Mouse (Mus musculus) spleen, adult 2 months (tissue): ENCODE results near the gene Dpf2. TPM values are rescaled to one million over a fixed set of nuclear protein-coding genes. Genes with fewer than 3 reads are reported as not detected.

Experiments
- DNase-seq, 2 experiments: peaks; one replicate each; pipeline versions ENCODE4 v3.0.0 to v3.0.0-alpha.2; 2012 to 2021; ENCODE audit warnings: low spot score in 2 of 2, low read depth in 1 of 2
- H3K27ac ChIP-seq: fragments of 200-500 bp; 2 replicates; pipeline ENCODE4 v1.5.1; 2012; ENCODE audit warnings: low read length, inconsistent platforms; ENCODE audit not compliant: insufficient read depth
- H3K27me3 ChIP-seq: fragments of 200-500 bp; 2 replicates; pipeline ENCODE4 v1.6.1; 2012; ENCODE audit warnings: mild to moderate bottlenecking, moderate library complexity, low read length, inconsistent platforms; ENCODE audit not compliant: control insufficient read depth, insufficient read depth
- H3K36me3 ChIP-seq: fragments of 200-500 bp; 2 replicates; pipeline ENCODE4 v1.6.1; 2012; ENCODE audit warnings: mild to moderate bottlenecking, low read length, inconsistent platforms; ENCODE audit not compliant: control insufficient read depth, insufficient read depth
- H3K4me1 ChIP-seq: fragments of 200-500 bp; 2 replicates; pipeline ENCODE4 v1.6.1; 2011; ENCODE audit warnings: inconsistent platforms; ENCODE audit not compliant: control insufficient read depth, insufficient read depth, insufficient read length
- H3K4me3 ChIP-seq: fragments of 200-500 bp; 2 replicates; pipeline ENCODE4 v1.5.1; 2011; ENCODE audit warnings: mild to moderate bottlenecking, inconsistent platforms; ENCODE audit not compliant: insufficient read depth, insufficient read length; ENCODE audit errors: extremely low read depth
- CTCF ChIP-seq: fragments of 200-500 bp; IDR thresholded peaks from 2 replicates; pipeline ENCODE4 v1.5.1; 2011; ENCODE audit warnings: mild to moderate bottlenecking, inconsistent platforms; ENCODE audit not compliant: insufficient read depth, insufficient read length, insufficient replicate concordance; ENCODE audit errors: extremely low read depth
- POLR2A ChIP-seq: fragments of 200-500 bp; IDR thresholded peaks from 2 replicates; pipeline ENCODE4 v1.6.1; 2011; ENCODE audit warnings: low read depth, low read length, inconsistent platforms
- WGBS: fragments of 180-500 bp; shearing (Covaris S2); methylation state at CpG from one replicate; pipeline ENCODE4 v1.1.7; 2018; 5-methylcytosine and 5-hydroxymethylcytosine counted together
- polyA plus RNA-seq: library from polyadenylated mRNA; depleted of rRNA; stranded (reverse); fragments of >200 nt; gene quantifications from 2 replicates; pipeline ENCODE4 v1.2.3, GENCODE M21; 2012

Gene Dpf2
- polyA plus RNA-seq, 1 experiment, result 59.9 TPM

DNA sequence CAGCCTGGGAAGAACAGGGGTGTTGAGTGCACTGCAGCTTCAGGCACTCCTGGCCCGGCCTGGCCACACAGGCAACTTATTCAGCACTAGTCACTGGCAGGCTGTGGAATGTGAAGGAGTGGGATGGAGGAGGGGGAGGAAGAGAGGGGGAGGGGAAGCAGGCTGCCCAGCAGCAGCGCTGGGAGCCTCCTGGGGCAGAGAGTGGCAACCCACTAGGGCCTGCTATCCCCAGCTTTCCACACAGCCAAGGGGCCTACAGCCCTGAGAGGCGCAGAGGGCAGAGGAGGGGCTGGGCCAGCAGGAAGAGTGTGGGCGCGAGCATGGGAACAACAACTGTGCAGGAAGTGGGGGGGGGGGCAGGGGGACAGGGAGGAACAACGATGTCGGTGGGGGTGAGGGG, 41.5 kb downstream of the Dpf2 start:
- Histone ChIP-seq H3K4me3 (peak overlapping the region; percentile 29; the same call in 1 of the 2 replicates), H3K4me1 (peaks cover 19% of the 10 kb centered on the region), H3K36me3 (peaks cover 23% of the 10 kb centered on the region), H3K27me3 (no peaks in the 10 kb centered on the region), H3K27ac (peak overlapping the region; percentile 56)
- DNase-seq, result peak in 1 of 2 experiments; percentile 34
- 22% methylated on average over 7 of the region's 7 CpGs for WGBS
- TF ChIP-seq CTCF (no peak), POLR2A (no peak)

DNA sequence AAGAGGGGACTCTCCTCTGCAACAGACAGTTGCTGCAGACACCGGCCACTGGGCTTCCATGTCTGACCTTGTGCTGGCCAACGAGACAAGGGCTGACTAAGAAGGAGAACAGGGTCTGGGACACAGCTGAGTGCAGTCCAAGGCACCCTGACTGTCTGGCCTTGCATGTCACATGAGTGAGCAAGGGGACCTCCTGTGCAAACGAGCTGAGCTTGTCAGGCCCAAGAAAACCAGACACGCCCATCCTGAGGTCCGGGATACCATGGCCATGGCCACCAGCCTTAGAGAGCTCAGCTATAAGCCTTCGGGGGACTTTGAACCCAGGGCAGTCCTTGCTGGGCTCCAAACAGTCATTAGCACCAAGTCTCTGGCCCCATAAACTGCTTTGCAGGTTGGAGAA, 44.7 kb downstream of the Dpf2 start:
- 86% methylated on average over 6 of the region's 6 CpGs for WGBS
- TF ChIP-seq POLR2A (no peak), CTCF (no peak)
- no peak overlapping the region for H3K4me3 ChIP-seq
- H3K4me1 ChIP-seq, result peaks cover 12% of the 10 kb centered on the region; the same call in 1 of the 2 replicates
- H3K27ac ChIP-seq, result no peak overlapping the region
- no peak for DNase-seq
- H3K36me3 ChIP-seq, result peaks cover 49% of the 10 kb centered on the region
- H3K27me3 ChIP-seq, result no peaks in the 10 kb centered on the region

DNA sequence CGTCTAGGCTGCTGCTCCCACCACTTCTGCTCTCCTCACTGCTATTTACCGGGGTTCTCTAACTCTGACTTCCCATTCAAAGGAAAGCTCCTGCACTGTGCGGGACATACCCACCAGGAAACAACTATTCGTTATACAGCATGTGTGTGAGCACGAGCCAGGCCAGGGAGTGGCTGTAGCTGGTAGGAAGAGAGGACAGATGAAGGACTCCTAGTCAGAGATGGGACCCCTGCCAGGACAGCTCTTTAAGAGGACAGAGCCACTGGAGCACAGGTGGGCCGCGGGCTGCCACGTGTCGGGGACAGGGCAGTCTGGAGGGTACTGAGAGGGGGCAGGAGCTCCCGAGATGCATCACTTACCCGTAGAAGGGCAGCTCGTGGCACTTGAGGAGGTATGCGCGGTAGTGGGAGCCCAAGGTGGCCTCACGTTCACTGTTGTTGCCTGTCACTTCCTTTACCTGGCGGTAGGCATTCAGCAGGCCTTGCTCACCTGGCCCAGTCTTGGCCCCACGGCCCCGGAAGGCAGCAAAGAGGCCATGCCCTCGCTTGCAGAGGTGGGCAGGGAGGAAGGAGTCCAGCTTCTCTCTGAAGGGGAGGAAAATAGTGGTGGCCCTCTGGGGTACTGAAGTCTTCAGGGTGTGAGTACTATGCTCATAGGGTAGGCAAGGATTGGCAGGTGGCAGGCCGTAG, 48.0 kb downstream of the Dpf2 start:
- Histone ChIP-seq H3K36me3 (peaks cover 61% of the 10 kb centered on the region), H3K4me3 (no peak overlapping the region), H3K27ac (no peak overlapping the region), H3K27me3 (no peaks in the 10 kb centered on the region), H3K4me1 (no peaks in the 10 kb centered on the region)
- 95% methylated on average over 20 of the region's 20 CpGs for WGBS
- TF ChIP-seq POLR2A (no peak), CTCF (no peak)
- no peak for DNase-seq

DNA sequence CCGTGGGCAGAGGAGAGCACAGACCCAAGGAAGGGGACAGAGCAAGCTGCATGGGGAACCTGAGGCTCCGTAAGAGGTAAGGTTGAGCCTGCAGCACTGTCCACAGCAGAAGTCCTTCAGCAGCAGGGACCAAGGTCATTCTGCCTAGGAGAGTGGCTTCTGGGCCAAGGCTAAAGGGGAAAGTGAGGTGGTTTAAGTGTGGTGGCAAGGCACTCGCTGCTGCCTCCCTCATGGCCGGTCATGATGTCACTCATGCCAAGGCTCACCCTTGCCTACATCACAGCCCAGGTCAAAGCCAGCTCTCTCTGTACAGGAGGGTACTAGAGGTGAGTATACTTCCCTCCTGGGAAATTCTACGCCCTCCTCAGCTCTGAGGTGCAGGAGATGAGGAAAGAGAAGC, 49.0 kb downstream of the Dpf2 start:
- peaks cover 58% of the 10 kb centered on the region for H3K36me3 ChIP-seq
- no peak overlapping the region for H3K27ac ChIP-seq
- 93% methylated on average over 5 of the region's 5 CpGs for WGBS
- H3K27me3 ChIP-seq, result no peaks in the 10 kb centered on the region
- DNase-seq, result no peak
- no peak overlapping the region for H3K4me3 ChIP-seq
- no peak for TF ChIP-seq POLR2A
- TF ChIP-seq CTCF, result no peak
- no peaks in the 10 kb centered on the region for H3K4me1 ChIP-seq

DNA sequence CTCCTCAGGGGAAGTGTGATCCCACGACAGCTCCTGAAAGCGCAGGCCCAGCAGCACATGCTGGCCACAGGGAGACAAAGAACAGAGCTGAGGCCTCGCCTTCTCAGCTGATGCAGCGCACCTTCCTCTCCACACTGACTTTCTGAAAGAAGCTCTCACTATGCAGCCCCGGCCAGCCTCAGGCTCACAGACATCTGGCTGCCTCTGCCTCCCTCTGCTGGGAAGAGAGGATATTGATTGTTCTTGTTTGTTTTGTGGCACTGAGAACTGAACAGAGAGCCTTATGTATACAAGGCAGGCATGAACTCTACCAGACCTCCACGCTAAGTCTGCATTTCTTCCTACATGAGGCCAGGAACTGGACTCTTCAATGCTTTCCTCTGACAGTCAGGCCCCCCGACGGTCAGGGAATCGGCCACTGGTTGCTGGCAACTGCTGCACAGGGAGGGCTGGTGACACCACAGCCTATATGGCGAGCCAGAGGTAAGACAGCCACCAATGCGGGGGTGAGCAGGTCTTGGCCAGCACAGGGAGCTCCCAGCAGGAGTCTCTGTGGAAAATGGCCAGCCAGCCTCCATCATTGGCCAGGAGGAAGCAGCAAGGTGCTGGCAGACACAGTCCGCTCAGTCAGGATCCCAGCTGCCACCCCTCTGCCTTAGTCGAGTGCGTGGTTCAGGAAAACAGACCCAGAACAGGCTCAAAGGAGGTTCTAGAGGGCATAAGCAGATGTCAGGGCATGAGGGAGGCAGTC, 50.3 kb downstream of the Dpf2 start:
- DNase-seq, result no peak
- TF ChIP-seq POLR2A, result no peak
- TF ChIP-seq CTCF, result no peak
- peaks cover 57% of the 10 kb centered on the region for H3K36me3 ChIP-seq
- 97% methylated on average over 14 of the region's 14 CpGs for WGBS
- H3K27me3 ChIP-seq, result no peaks in the 10 kb centered on the region
- no peak overlapping the region for H3K27ac ChIP-seq
- H3K4me1 ChIP-seq, result no peaks in the 10 kb centered on the region
- H3K4me3 ChIP-seq, result no peak overlapping the region

DNA sequence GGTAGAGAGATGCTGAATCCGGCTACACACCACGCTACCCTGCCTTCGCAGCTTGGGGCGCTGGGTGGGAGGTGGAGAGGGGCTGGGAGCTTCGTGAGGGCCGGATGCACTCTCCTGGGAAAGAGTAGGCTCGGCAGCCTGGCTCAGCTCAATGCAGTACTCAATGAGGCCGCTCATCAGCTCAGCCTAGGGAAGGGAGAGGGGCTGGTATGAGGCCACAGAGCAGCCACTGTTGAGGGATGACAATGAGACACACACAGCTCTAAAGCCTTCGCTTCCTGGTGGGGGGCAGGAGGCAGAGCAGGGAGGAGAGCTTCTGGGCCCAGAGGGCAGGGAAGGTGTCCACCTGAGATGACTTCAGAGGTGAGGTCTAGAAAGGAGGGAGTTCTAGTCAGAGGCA, 56.2 kb downstream of the Dpf2 start:
- no peak for TF ChIP-seq POLR2A
- no peak for TF ChIP-seq CTCF

More for the DNA sequence above, 56.2 kb downstream of the Dpf2 start:
- Histone ChIP-seq H3K4me3 (no peak overlapping the region), H3K36me3 (peaks cover 42% of the 10 kb centered on the region), H3K27me3 (no peaks in the 10 kb centered on the region), H3K4me1 (no peaks in the 10 kb centered on the region), H3K27ac (no peak overlapping the region)
- WGBS, result 94% methylated on average over 9 of the region's 9 CpGs
- DNase-seq, result no peak
